Mouse (Mus musculus) adrenal gland, adult 2 months (tissue): ENCODE data around the gene Crabp2. TPM values are rescaled to one million over a fixed set of nuclear protein-coding genes. Genes with fewer than 3 reads are reported as not detected.

Source experiments
- DNase-seq: peaks from one replicate; pipeline ENCODE4 v3.0.0; 2021
- polyA plus RNA-seq: library from polyadenylated mRNA; depleted of rRNA; stranded (reverse); fragments of >200 nt; gene quantifications from 2 replicates; pipeline ENCODE4 v1.2.3, GENCODE M21; 2012
- total RNA-seq, 2 experiments: library from RNA; stranded (reverse); gene quantifications; 2 replicates each; pipeline ENCODE4 v1.2.3; 2021

Crabp2 gene
- total and polyA plus RNA-seq, 3 experiments: 0.52 to 0.72 TPM; not detected in 1

- DNase-seq: no peak
These were observed 21.0 kb upstream of the Crabp2 start for GRCm38 (mm10) chr3:87927452-87927851.

- DNase-seq: no peak
These were observed 19.0 kb upstream of the Crabp2 start for GRCm38 (mm10) chr3:87929341-87930077.

GRCm38 (mm10) chr3:87930078-87930795, 18.2 kb upstream of the Crabp2 start, which contains the start of the genes Isg20l2 and Rrnad1:
Gene Isg20l2, plus strand, starts transcription at chr3:87930314.
Gene Rrnad1, minus strand, starts transcription at chr3:87930717.
- DNase-seq: peak; percentile 98

- DNase-seq: no peak
These were observed 14.4 kb upstream of the Crabp2 start for GRCm38 (mm10) chr3:87934026-87934425.

GRCm38 (mm10) chr3:87934501-87934900, 14.0 kb upstream of the Crabp2 start:
- DNase-seq: no peak

- DNase-seq: no peak
These were observed 13.3 kb upstream of the Crabp2 start for GRCm38 (mm10) chr3:87935201-87935600.

- peak; percentile 71 for DNase-seq
These were observed 12.7 kb upstream of the Crabp2 start for GRCm38 (mm10) chr3:87935776-87936175.

GRCm38 (mm10) chr3:87940611-87941010, 7.9 kb upstream of the Crabp2 start:
- no peak for DNase-seq

GRCm38 (mm10) chr3:87942471-87942870, 6.0 kb upstream of the Crabp2 start:
- no peak for DNase-seq

GRCm38 (mm10) chr3:87943586-87943985, 4.9 kb upstream of the Crabp2 start:
- no peak for DNase-seq

GRCm38 (mm10) chr3:87944838-87945600, 3.4 kb upstream of the Crabp2 start:
- DNase-seq: no peak

- DNase-seq: no peak
These were observed 2.5 kb upstream of the Crabp2 start for GRCm38 (mm10) chr3:87945781-87946540.

GRCm38 (mm10) chr3:87946541-87946860, 2.0 kb upstream of the Crabp2 start:
- no peak for DNase-seq

GRCm38 (mm10) chr3:87947056-87947810, 1.2 kb upstream of the Crabp2 start:
- DNase-seq: no peak

GRCm38 (mm10) chr3:87947811-87948199, 661 bp upstream of the Crabp2 start:
- DNase-seq: no peak

- no peak for DNase-seq
These were observed 944 bp downstream of the Crabp2 start for GRCm38 (mm10) chr3:87949266-87949954.

GRCm38 (mm10) chr3:87949955-87950515, 1.6 kb downstream of the Crabp2 start:
- no peak for DNase-seq

- DNase-seq: no peak
These were observed 3.5 kb downstream of the Crabp2 start for GRCm38 (mm10) chr3:87951946-87952345.

- DNase-seq: no peak
These were observed 4.0 kb downstream of the Crabp2 start for GRCm38 (mm10) chr3:87952440-87952839.

- DNase-seq: no peak
These were observed 9.6 kb downstream of the Crabp2 start for GRCm38 (mm10) chr3:87958056-87958455.
